Mouse (Mus musculus) E14TG2a.4 (cell line): ENCODE data around the gene Polr1a.

ENCODE experiments used
- CTCF ChIP-seq: conservative IDR thresholded peaks from 2 replicates; pipeline ENCODE4 v1.5.1; 2014; ENCODE audit warnings: low read length
- POU5F1 ChIP-seq: IDR thresholded peaks from 2 replicates; pipeline ENCODE4 v1.6.1; 2014; ENCODE audit warnings: low read length, borderline replicate concordance

DNA sequence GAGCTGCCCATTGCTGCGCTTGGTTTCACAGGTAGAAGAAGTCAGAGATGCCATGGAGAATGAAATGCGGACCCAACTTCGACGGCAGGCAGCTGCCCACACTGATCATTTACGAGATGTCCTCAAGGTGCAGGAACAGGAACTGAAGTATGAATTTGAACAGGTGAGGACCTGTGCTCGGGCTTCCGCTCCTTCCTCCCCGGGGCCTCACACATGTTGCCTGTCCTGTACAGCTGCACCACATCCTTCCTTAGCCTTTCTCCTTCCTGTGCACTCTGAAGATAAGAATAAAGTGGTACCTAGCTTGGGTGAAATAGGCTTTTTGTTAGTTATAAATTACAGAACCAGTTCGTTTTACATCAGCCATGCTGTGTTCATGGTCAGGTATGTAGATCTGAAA lies 37.5 kb upstream of the Polr1a start:
- no peak for TF ChIP-seq CTCF
- no peak for TF ChIP-seq POU5F1
